Mouse (Mus musculus) midbrain, embryonic 11.5 days (tissue): Measurements from ENCODE around the gene Rab8a. TPM values are rescaled to one million over a fixed set of nuclear protein-coding genes. Genes with fewer than 3 reads are reported as not detected.

Experiments
- ATAC-seq: fragments of 200-750 bp; cut with Nextera tagmentation; 2 replicates; pipeline ENCODE4 v1.8.0; 2017; ENCODE audit warnings: moderate TSS enrichment, moderate library complexity; ENCODE audit not compliant: low FRiP score
- DNase-seq: peaks from one replicate; pipeline ENCODE4 v3.0.0; 2015; ENCODE audit warnings: low spot score; ENCODE audit errors: missing footprints
- H3K27ac ChIP-seq: fragments of 300-500 bp; sonication (generic); 2 replicates; pipeline ENCODE4 v1.5.1; 2014; ENCODE audit warnings: low read depth, low read length
- H3K27me3 ChIP-seq: fragments of 300-500 bp; sonication (generic); 2 replicates; pipeline ENCODE4 v1.6.1; 2014; ENCODE audit warnings: mild to moderate bottlenecking, low read length, moderate library complexity, mixed read lengths; ENCODE audit not compliant: control insufficient read depth, insufficient read depth
- H3K36me3 ChIP-seq: fragments of 300-500 bp; sonication (generic); 2 replicates; pipeline ENCODE4 v1.6.1; 2014; ENCODE audit warnings: mild to moderate bottlenecking, low read length, moderate library complexity, mixed read lengths; ENCODE audit not compliant: control insufficient read depth, insufficient read depth
- H3K4me1 ChIP-seq: fragments of 300-500 bp; sonication (generic); 2 replicates; pipeline ENCODE4 v1.6.1; 2014; ENCODE audit warnings: low read length; ENCODE audit not compliant: control insufficient read depth, insufficient read depth
- H3K4me2 ChIP-seq: fragments of 300-500 bp; sonication (generic); 2 replicates; pipeline ENCODE4 v1.6.1; 2014; ENCODE audit warnings: mild to moderate bottlenecking, moderate library complexity
- H3K4me3 ChIP-seq: fragments of 300-500 bp; sonication (generic); 2 replicates; pipeline ENCODE4 v1.5.1; 2014; ENCODE audit warnings: low read depth, low read length
- H3K9ac ChIP-seq: fragments of 300-500 bp; sonication (generic); 2 replicates; pipeline ENCODE4 v1.6.1; 2014; ENCODE audit warnings: low read length
- H3K9me3 ChIP-seq: fragments of 300-500 bp; sonication (generic); 2 replicates; pipeline ENCODE4 v1.6.1; 2016; ENCODE audit warnings: low read length; ENCODE audit not compliant: control insufficient read depth
- WGBS: fragments of 180-500 bp; shearing (Covaris S2); extraction: QIAGEN DNeasy Blood & Tissue Kit; methylation state at CpG from one replicate; pipeline ENCODE4 v1.1.7; 2014; 5-methylcytosine and 5-hydroxymethylcytosine counted together
- polyA plus RNA-seq: library from polyadenylated mRNA; unstranded; fragments of >200 nt; fragmentation: Nextera tagmentation; extraction: Ambion mirVana; gene quantifications from 2 replicates; pipeline ENCODE4 v1.2.1, GENCODE M21; 2014

Rab8a gene
- polyA plus RNA-seq, 1 experiment from 2014 or later: 107 TPM

GRCm38 (mm10) chr8:72189417-72190214 is 28.6 kb downstream of the Rab8a start, which contains the start of gene Hsh2d:
Gene Hsh2d (plus strand): TSS chr8:72189638.
- no peak within 1 kb of the TSS for H3K4me3 ChIP-seq
- no peak within 1 kb of the TSS for H3K4me2 ChIP-seq
- H3K9ac ChIP-seq: no peak within 1 kb of the TSS
- 72% methylated on average over 12 of the region's 12 CpGs for WGBS
- no peaks in the 10 kb centered on the region for H3K4me1 ChIP-seq
- no peaks in the 10 kb centered on the region for H3K9me3 ChIP-seq
- no peak for ATAC-seq
- no peak within 1 kb of the TSS for H3K27ac ChIP-seq
- no peak for DNase-seq
- H3K27me3 ChIP-seq: no peaks in the 10 kb centered on the region
- H3K36me3 ChIP-seq: no peaks in the 10 kb centered on the region

GRCm38 (mm10) chr8:72190215-72190539 is 29.2 kb downstream of the Rab8a start:
- DNase-seq (no peak), ATAC-seq (no peak)
- Histone ChIP-seq H3K27me3 (no peaks in the 10 kb centered on the region), H3K36me3 (no peaks in the 10 kb centered on the region), H3K4me2 (no peak overlapping the region), H3K9me3 (no peaks in the 10 kb centered on the region), H3K9ac (no peak overlapping the region), H3K27ac (no peak overlapping the region), H3K4me3 (no peak overlapping the region), H3K4me1 (no peaks in the 10 kb centered on the region)
- 86% methylated on average over 2 of the region's 2 CpGs for WGBS

GRCm38 (mm10) chr8:72192065-72192464 is 31.1 kb downstream of the Rab8a start:
- H3K4me3 ChIP-seq: no peak overlapping the region
- no peak for DNase-seq

GRCm38 (mm10) chr8:72197997-72198396 is 37.0 kb downstream of the Rab8a start:
- H3K36me3 ChIP-seq: no peaks in the 10 kb centered on the region
- ATAC-seq (no peak), DNase-seq (no peak)
- H3K27ac ChIP-seq: no peak overlapping the region
- no peak overlapping the region for H3K4me3 ChIP-seq
- 60% methylated on average over 8 of the region's 8 CpGs for WGBS
- no peaks in the 10 kb centered on the region for H3K4me1 ChIP-seq
- peaks cover 12% of the 10 kb centered on the region for H3K9me3 ChIP-seq
- no peaks in the 10 kb centered on the region for H3K27me3 ChIP-seq
- H3K9ac ChIP-seq: no peak overlapping the region
- no peak overlapping the region for H3K4me2 ChIP-seq

More at GRCm38 (mm10) chr8:72192065-72192464, 31.1 kb downstream of the Rab8a start:
- Histone ChIP-seq H3K4me2 (no peak overlapping the region), H3K9ac (no peak overlapping the region), H3K36me3 (no peaks in the 10 kb centered on the region), H3K4me1 (no peaks in the 10 kb centered on the region), H3K27ac (no peak overlapping the region), H3K27me3 (no peaks in the 10 kb centered on the region), H3K9me3 (no peaks in the 10 kb centered on the region)
- ATAC-seq: no peak

- no peaks in the 10 kb centered on the region for H3K27me3 ChIP-seq
- peaks cover 5% of the 10 kb centered on the region for H3K9me3 ChIP-seq
- no peak overlapping the region for H3K27ac ChIP-seq
- ATAC-seq (no peak), DNase-seq (no peak)
- H3K4me1 ChIP-seq: no peaks in the 10 kb centered on the region
- WGBS: 76% methylated on average over 1 of the region's 1 CpGs
- H3K36me3 ChIP-seq: no peaks in the 10 kb centered on the region
- H3K4me2 ChIP-seq: no peak overlapping the region
- no peak overlapping the region for H3K4me3 ChIP-seq
- H3K9ac ChIP-seq: no peak overlapping the region
Measured at GRCm38 (mm10) chr8:72208582-72208981, 47.6 kb downstream of the Rab8a start.

GRCm38 (mm10) chr8:72210222-72210621 is 49.2 kb downstream of the Rab8a start:
- no peaks in the 10 kb centered on the region for H3K27me3 ChIP-seq
- ATAC-seq (no peak), DNase-seq (no peak)
- no peaks in the 10 kb centered on the region for H3K9me3 ChIP-seq
- no peak overlapping the region for H3K27ac ChIP-seq
- H3K4me2 ChIP-seq: no peak overlapping the region
- no peaks in the 10 kb centered on the region for H3K4me1 ChIP-seq
- H3K36me3 ChIP-seq: no peaks in the 10 kb centered on the region
- H3K9ac ChIP-seq: no peak overlapping the region
- H3K4me3 ChIP-seq: no peak overlapping the region
- 78% methylated on average over 4 of the region's 4 CpGs for WGBS

GRCm38 (mm10) chr8:72210710-72211109 is 49.7 kb downstream of the Rab8a start:
- Histone ChIP-seq H3K9me3 (no peaks in the 10 kb centered on the region), H3K4me3 (no peak overlapping the region), H3K4me1 (no peaks in the 10 kb centered on the region), H3K9ac (no peak overlapping the region), H3K4me2 (no peak overlapping the region), H3K36me3 (no peaks in the 10 kb centered on the region), H3K27me3 (no peaks in the 10 kb centered on the region), H3K27ac (no peak overlapping the region)
- DNase-seq (no peak), ATAC-seq (no peak)
- 73% methylated on average over 2 of the region's 2 CpGs for WGBS

GRCm38 (mm10) chr8:72211846-72212245 is 50.8 kb downstream of the Rab8a start:
- ATAC-seq: no peak
- Histone ChIP-seq H3K36me3 (no peaks in the 10 kb centered on the region), H3K4me2 (no peak overlapping the region), H3K27ac (no peak overlapping the region), H3K9me3 (no peaks in the 10 kb centered on the region), H3K9ac (no peak overlapping the region), H3K4me1 (no peaks in the 10 kb centered on the region), H3K27me3 (no peaks in the 10 kb centered on the region), H3K4me3 (no peak overlapping the region)
- WGBS: 88% methylated on average over 1 of the region's 1 CpGs
- DNase-seq: no peak

GRCm38 (mm10) chr8:72212751-72213150 is 51.8 kb downstream of the Rab8a start, which contains the start of gene Cib3:
Gene Cib3 (minus strand): TSS chr8:72212837.
- H3K27me3 ChIP-seq: no peaks in the 10 kb centered on the region
- H3K9ac ChIP-seq: no peak within 1 kb of the TSS
- no peak within 1 kb of the TSS for H3K4me3 ChIP-seq
- no peak within 1 kb of the TSS for H3K27ac ChIP-seq
- WGBS: 72% methylated on average over 4 of the region's 4 CpGs
- H3K4me1 ChIP-seq: no peaks in the 10 kb centered on the region
- no peak within 1 kb of the TSS for H3K4me2 ChIP-seq
- H3K9me3 ChIP-seq: no peaks in the 10 kb centered on the region
- DNase-seq (no peak), ATAC-seq (no peak)
- H3K36me3 ChIP-seq: no peaks in the 10 kb centered on the region
